Mouse (Mus musculus) intestine, embryonic 14.5 days (tissue): ENCODE data around the gene Cutc. TPM values are rescaled to one million over a fixed set of nuclear protein-coding genes. Genes with fewer than 3 reads are reported as not detected.

ENCODE experiments used
- ATAC-seq: fragments of 200-750 bp; cut with Nextera tagmentation; replicated peaks from 2 replicates; pipeline ENCODE4 v1.8.0; 2017; ENCODE audit warnings: low read depth, moderate number of reproducible peaks, moderate TSS enrichment, moderate library complexity; ENCODE audit not compliant: low FRiP score, low TSS enrichment
- DNase-seq: peaks from one replicate; pipeline ENCODE4 v3.0.0-alpha.2; 2018; ENCODE audit warnings: low spot score
- H3K27ac ChIP-seq: fragments of 300-500 bp; sonication (generic); 2 replicates; pipeline ENCODE4 v1.5.1; 2014; ENCODE audit warnings: low read depth, mild to moderate bottlenecking, control low read depth
- H3K27me3 ChIP-seq: fragments of 300-500 bp; sonication (generic); replicated peaks from 2 replicates; pipeline ENCODE4 v1.6.1; 2014; ENCODE audit warnings: low read length, control low read depth; ENCODE audit not compliant: control insufficient read depth, insufficient read depth
- H3K36me3 ChIP-seq: fragments of 300-500 bp; sonication (generic); 2 replicates; pipeline ENCODE4 v1.6.1; 2014; ENCODE audit warnings: low read length, control low read depth; ENCODE audit not compliant: control insufficient read depth, insufficient read depth
- H3K4me1 ChIP-seq: fragments of 300-500 bp; sonication (generic); replicated peaks from 2 replicates; pipeline ENCODE4 v1.6.1; 2014; ENCODE audit warnings: low read length, control low read depth, mixed read lengths; ENCODE audit not compliant: control insufficient read depth, insufficient read depth
- H3K4me2 ChIP-seq: fragments of 300-500 bp; sonication (generic); 2 replicates; pipeline ENCODE4 v1.6.1; 2014; ENCODE audit warnings: low read length
- H3K4me3 ChIP-seq: fragments of 300-500 bp; sonication (generic); 2 replicates; pipeline ENCODE4 v1.5.1; 2014; ENCODE audit warnings: low read depth, low read length, control low read depth, mixed read lengths
- H3K9ac ChIP-seq: fragments of 300-500 bp; sonication (generic); 2 replicates; pipeline ENCODE4 v1.6.1; 2014; ENCODE audit warnings: mild to moderate bottlenecking, low read length
- H3K9me3 ChIP-seq: fragments of 300-500 bp; sonication (generic); 2 replicates; pipeline ENCODE4 v1.6.1; 2016; ENCODE audit warnings: low read length, control low read depth; ENCODE audit not compliant: control insufficient read depth
- whole genome bisulfite sequencing: fragments of 180-500 bp; shearing (Covaris S2); extraction: QIAGEN DNeasy Blood & Tissue Kit; methylation state at CpG from one replicate; pipeline ENCODE4 v1.1.7; 2014; 5-methylcytosine and 5-hydroxymethylcytosine counted together
- polyA plus RNA-seq: library from polyadenylated mRNA; unstranded; fragments of >200 nt; fragmentation: Nextera tagmentation; extraction: Ambion mirVana; gene quantifications from 2 replicates; pipeline ENCODE4 v1.2.1, GENCODE M21; 2014

Gene Cutc
- polyA plus RNA-seq, 1 experiment from 2014 or later: 20.6 TPM

GRCm38 (mm10) chr19:43776561-43776960, 23.8 kb downstream of the Cutc start:
- no peak overlapping the region for H3K9ac ChIP-seq
- 59% methylated on average over 4 of the region's 4 CpGs for WGBS
- no peak overlapping the region for H3K4me3 ChIP-seq
- ATAC-seq (no peak), DNase-seq (no peak)
- no peak overlapping the region for H3K27ac ChIP-seq
- H3K9me3 ChIP-seq: no peaks in the 10 kb centered on the region
- no peak overlapping the region for H3K4me2 ChIP-seq
- H3K4me1 ChIP-seq: 0 out of 2 replicates have a peak, but pooled peaks cover 3% of the 10 kb centered on the region
- no peaks in the 10 kb centered on the region for H3K27me3 ChIP-seq
- H3K36me3 ChIP-seq: no peaks in the 10 kb centered on the region

GRCm38 (mm10) chr19:43777308-43777707, 24.5 kb downstream of the Cutc start:
- Histone ChIP-seq H3K9ac (no peak overlapping the region), H3K9me3 (no peaks in the 10 kb centered on the region), H3K4me3 (no peak overlapping the region), H3K27ac (no peak overlapping the region), H3K36me3 (no peaks in the 10 kb centered on the region), H3K4me2 (no peak overlapping the region), H3K4me1 (0 out of 2 replicates have a peak, but pooled peaks cover 3% of the 10 kb centered on the region), H3K27me3 (no peaks in the 10 kb centered on the region)
- WGBS: 59% methylated on average over 2 of the region's 2 CpGs
- ATAC-seq: no peak
- no peak for DNase-seq

DNA sequence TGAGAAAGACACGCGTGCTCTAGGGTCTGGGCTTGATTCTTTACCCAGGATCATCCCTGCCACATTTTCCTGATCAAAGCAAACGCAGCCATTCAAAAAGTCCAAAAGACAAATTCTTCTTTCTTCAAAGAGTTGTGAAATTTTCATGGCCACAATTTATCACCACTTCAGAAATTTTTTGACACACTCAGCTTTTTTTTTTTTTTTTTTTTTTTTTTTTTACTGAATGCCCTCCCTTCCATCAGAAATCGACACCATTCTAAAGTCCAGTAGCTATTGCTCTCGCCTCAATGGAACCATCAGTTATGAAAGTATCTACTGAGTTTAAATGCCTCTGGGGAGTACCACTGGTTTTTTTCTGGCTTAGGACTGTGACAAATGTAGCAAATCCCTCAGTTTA, 27.6 kb downstream of the Cutc start:
- Histone ChIP-seq H3K4me2 (no peak overlapping the region), H3K4me1 (0 out of 2 replicates have a peak, but pooled peaks cover 3% of the 10 kb centered on the region), H3K27me3 (no peaks in the 10 kb centered on the region), H3K9me3 (no peaks in the 10 kb centered on the region), H3K36me3 (no peaks in the 10 kb centered on the region), H3K4me3 (no peak overlapping the region), H3K27ac (no peak overlapping the region), H3K9ac (no peak overlapping the region)
- DNase-seq (no peak), ATAC-seq (no peak)
- WGBS: 69% methylated on average over 5 of the region's 5 CpGs

DNA sequence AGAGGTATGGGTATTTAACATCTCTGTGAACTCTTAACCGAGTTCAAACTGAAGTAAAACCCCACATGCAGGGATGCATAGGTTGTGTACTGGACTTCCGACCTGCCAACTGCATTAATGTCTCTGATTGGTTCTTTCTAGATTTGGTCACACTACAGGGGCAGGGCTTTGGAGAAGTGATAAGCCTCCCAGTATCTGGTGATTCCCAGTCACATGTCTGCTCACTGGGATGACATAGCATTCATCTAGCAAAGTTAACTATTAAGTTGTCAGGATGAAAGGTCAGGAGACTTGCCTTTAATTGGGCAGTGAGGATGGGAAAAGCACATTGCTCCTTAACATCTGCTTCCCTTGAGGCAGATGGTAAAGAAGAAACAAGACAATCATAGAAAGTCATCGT, 29.2 kb downstream of the Cutc start, which contains the start of gene Abcc2:
Gene Abcc2, plus strand, starts transcription at position 213 of the 400 bp plus-strand sequence.
- H3K4me3 ChIP-seq: no peak within 1 kb of the TSS
- no peaks in the 10 kb centered on the region for H3K27me3 ChIP-seq
- H3K9me3 ChIP-seq: no peaks in the 10 kb centered on the region
- no peak for ATAC-seq
- no peak within 1 kb of the TSS for H3K9ac ChIP-seq
- no peak for DNase-seq
- no peak within 1 kb of the TSS for H3K27ac ChIP-seq
- no peaks in the 10 kb centered on the region for H3K36me3 ChIP-seq
- 83% methylated on average over 3 of the region's 3 CpGs for WGBS
- H3K4me2 ChIP-seq: no peak within 1 kb of the TSS
- H3K4me1 ChIP-seq: no peaks in the 10 kb centered on the region

DNA sequence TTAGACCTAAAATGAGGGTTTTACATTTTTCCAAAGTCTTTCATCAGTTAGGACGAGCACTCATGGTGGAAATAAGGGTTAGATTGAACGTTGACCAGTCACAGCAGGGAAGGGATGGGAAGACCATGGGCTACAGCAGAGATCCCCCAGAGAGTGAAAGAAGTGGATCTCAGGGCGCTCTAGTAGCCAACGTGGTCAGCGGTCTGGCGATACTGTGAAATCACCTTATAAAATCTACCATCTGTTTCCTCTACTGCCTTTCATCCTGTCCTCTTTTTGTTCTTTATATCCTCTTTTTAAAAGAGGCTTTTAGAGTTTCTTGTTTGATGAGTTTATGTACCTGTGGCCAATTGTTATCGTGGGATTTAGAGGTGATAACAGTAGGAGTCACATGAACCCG, 32.0 kb downstream of the Cutc start:
- Histone ChIP-seq H3K9me3 (no peaks in the 10 kb centered on the region), H3K4me3 (no peak overlapping the region), H3K4me2 (no peak overlapping the region), H3K36me3 (no peaks in the 10 kb centered on the region), H3K4me1 (no peaks in the 10 kb centered on the region), H3K27me3 (no peaks in the 10 kb centered on the region), H3K27ac (no peak overlapping the region), H3K9ac (no peak overlapping the region)
- 77% methylated on average over 8 of the region's 8 CpGs for WGBS
- DNase-seq (no peak), ATAC-seq (no peak)

DNA sequence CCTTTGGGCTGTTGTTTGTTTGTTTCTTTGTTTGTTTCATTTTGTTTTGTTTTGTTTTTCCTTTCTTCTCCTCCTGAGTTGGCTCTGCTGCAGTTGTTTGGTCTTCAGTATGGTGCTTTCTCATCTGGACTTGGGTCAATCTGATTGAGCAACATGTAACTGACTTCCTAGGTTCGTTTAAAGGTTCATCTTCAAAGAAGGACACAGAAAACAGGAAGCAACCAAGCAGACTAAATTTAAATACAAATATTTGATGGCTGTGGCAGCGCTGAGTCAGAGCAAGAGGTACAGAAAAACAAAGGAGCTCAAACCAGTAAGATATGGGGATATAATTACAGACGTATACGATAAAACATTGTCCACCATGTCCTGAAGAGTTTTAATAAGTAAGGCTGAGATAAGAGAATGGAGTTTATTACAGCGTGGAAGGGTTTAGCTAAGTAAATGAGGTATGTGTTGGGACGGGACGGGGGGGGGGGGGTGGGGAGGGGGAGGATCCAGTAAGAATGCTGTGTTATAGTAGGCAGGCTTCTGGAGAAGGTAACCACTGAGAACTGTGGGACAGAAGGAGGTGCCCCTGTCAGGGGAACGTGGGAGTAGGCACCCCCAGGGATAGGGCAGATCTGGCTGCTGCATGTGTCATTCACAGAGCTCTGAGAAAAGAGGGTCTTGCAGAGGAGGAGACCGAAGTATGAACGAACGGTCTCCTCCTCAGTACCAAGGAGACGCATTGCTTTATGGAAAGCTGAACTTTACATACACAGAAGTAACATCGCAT, 33.6 kb downstream of the Cutc start:
- Histone ChIP-seq H3K9me3 (no peaks in the 10 kb centered on the region), H3K36me3 (no peaks in the 10 kb centered on the region), H3K4me2 (no peak overlapping the region), H3K9ac (no peak overlapping the region), H3K4me3 (no peak overlapping the region), H3K27me3 (no peaks in the 10 kb centered on the region), H3K27ac (no peak overlapping the region), H3K4me1 (no peaks in the 10 kb centered on the region)
- 74% methylated on average over 13 of the region's 13 CpGs for WGBS
- ATAC-seq: no peak
- no peak for DNase-seq

- DNase-seq (no peak), ATAC-seq (no peak)
- Histone ChIP-seq H3K36me3 (no peaks in the 10 kb centered on the region), H3K9me3 (no peaks in the 10 kb centered on the region), H3K27ac (no peak overlapping the region), H3K9ac (no peak overlapping the region), H3K4me3 (no peak overlapping the region), H3K27me3 (no peaks in the 10 kb centered on the region), H3K4me2 (no peak overlapping the region), H3K4me1 (no peaks in the 10 kb centered on the region)
- WGBS: 72% methylated on average over 7 of the region's 7 CpGs
Measured at GRCm38 (mm10) chr19:43789817-43790216, 37.0 kb downstream of the Cutc start.

DNA sequence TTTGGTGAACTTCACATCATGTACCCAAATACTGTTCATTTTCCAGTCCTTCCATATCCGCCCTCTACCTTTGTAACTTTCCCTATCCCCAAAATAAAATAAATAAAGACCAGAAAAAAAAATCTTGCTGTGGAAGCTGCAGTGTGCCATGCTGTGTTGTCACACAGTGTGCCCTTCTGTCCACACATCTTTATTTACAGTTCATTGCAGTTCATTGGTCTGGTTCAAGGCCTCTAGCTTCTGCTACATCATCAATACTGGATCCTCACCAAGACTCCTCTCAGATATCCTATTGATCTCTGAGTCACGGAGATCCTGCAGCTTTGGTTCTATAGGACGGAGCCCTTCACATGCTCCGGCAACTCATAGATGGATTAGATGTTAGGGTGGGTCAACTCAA, 39.7 kb downstream of the Cutc start:
- no peak for ATAC-seq
- Histone ChIP-seq H3K4me3 (no peak overlapping the region), H3K9ac (no peak overlapping the region), H3K4me1 (no peaks in the 10 kb centered on the region), H3K9me3 (no peaks in the 10 kb centered on the region), H3K36me3 (no peaks in the 10 kb centered on the region), H3K4me2 (no peak overlapping the region), H3K27ac (no peak overlapping the region), H3K27me3 (no peaks in the 10 kb centered on the region)
- DNase-seq: no peak
- 91% methylated on average over 4 of the region's 4 CpGs for WGBS

DNA sequence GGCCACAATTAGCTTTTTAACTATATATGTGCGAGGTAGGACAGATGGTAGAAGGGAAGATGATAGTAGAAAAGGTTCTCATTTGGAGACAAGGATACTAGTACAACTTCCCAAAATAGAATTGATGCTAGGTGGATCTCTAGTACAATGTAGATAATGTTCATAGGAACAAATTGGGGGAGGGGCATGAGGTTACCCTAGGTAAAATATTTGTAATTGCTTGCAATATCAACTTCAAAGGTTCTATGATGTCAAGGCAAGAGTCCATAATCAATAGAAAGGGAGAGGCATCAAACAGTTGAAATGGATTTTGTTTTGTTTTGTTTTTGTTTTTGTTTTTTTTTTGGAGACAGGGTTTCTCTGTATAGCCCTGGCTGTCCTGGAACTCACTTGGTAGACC, 41.2 kb downstream of the Cutc start:
- H3K9ac ChIP-seq: no peak overlapping the region
- no peaks in the 10 kb centered on the region for H3K36me3 ChIP-seq
- H3K9me3 ChIP-seq: no peaks in the 10 kb centered on the region
- H3K4me2 ChIP-seq: no peak overlapping the region
- no peak overlapping the region for H3K27ac ChIP-seq
- 91% methylated on average over 1 of the region's 1 CpGs for WGBS
- DNase-seq (no peak), ATAC-seq (no peak)
- H3K4me3 ChIP-seq: no peak overlapping the region
- no peaks in the 10 kb centered on the region for H3K4me1 ChIP-seq
- H3K27me3 ChIP-seq: no peaks in the 10 kb centered on the region
